Mouse (Mus musculus) lung, postnatal 0 days (tissue): ENCODE measurements around the gene Ttc22. TPM values are rescaled to one million over a fixed set of nuclear protein-coding genes. Genes with fewer than 3 reads are reported as not detected.
A peak's percentile ranks its signal among the peaks of the same experiment; 100 is the strongest.

Experiments used
- ATAC-seq: fragments of 200-750 bp; cut with Nextera tagmentation; 2 replicates; pipeline ENCODE4 v1.8.0; 2017; ENCODE audit warnings: moderate library complexity
- DNase-seq: peaks from one replicate; pipeline ENCODE4 v3.0.0-alpha.2; 2016; ENCODE audit warnings: low spot score
- H3K27ac ChIP-seq: fragments of 300-500 bp; sonication (generic); 2 replicates; pipeline ENCODE4 v1.5.1; 2014; ENCODE audit warnings: antibody characterized with exemption, mild to moderate bottlenecking, low read length, mixed read lengths
- H3K27me3 ChIP-seq: fragments of 300-500 bp; sonication (generic); replicated peaks from 2 replicates; pipeline ENCODE4 v1.6.1; 2014; ENCODE audit warnings: low read length, mixed read lengths; ENCODE audit not compliant: insufficient read depth
- H3K36me3 ChIP-seq: fragments of 300-500 bp; sonication (generic); 2 replicates; pipeline ENCODE4 v1.6.1; 2014; ENCODE audit warnings: low read length, mixed read lengths; ENCODE audit not compliant: insufficient read depth
- H3K4me1 ChIP-seq: fragments of 300-500 bp; sonication (generic); 2 replicates; pipeline ENCODE4 v1.6.1; 2014; ENCODE audit warnings: antibody characterized with exemption, low read depth, low read length, mixed read lengths; ENCODE audit not compliant: insufficient read depth
- H3K4me2 ChIP-seq: fragments of 300-500 bp; sonication (generic); replicated peaks from 2 replicates; pipeline ENCODE4 v1.6.1; 2014; ENCODE audit warnings: low read depth, mild to moderate bottlenecking, low read length, moderate library complexity, mixed read lengths
- H3K4me3 ChIP-seq: fragments of 300-500 bp; sonication (generic); 2 replicates; pipeline ENCODE4 v1.5.1; 2014; ENCODE audit warnings: low read depth, low read length
- H3K9ac ChIP-seq: fragments of 300-500 bp; sonication (generic); replicated peaks from 2 replicates; pipeline ENCODE4 v1.6.1; 2014; ENCODE audit warnings: low read depth, mild to moderate bottlenecking
- H3K9me3 ChIP-seq: fragments of 300-500 bp; sonication (generic); 2 replicates; pipeline ENCODE4 v1.6.1; 2016; ENCODE audit warnings: low read length, mixed read lengths
- CTCF ChIP-seq: IDR thresholded peaks from 2 replicates; pipeline ENCODE4 v1.5.1; 2016; ENCODE audit warnings: antibody characterized with exemption, mild to moderate bottlenecking
- EP300 ChIP-seq: IDR thresholded peaks from 2 replicates; pipeline ENCODE4 v1.6.1; 2016; ENCODE audit warnings: antibody characterized with exemption, mild to moderate bottlenecking, control low read depth
- WGBS: fragments of 180-500 bp; shearing (Covaris S2); extraction: QIAGEN DNeasy Blood & Tissue Kit; methylation state at CpG from one replicate; pipeline ENCODE4 v1.1.7; 2014; 5-methylcytosine and 5-hydroxymethylcytosine counted together
- polyA plus RNA-seq: library from polyadenylated mRNA; unstranded; fragments of >200 nt; fragmentation: Nextera tagmentation; extraction: Ambion mirVana; gene quantifications from 2 replicates; pipeline ENCODE4 v1.2.1, GENCODE M21; 2015

Gene Ttc22
- polyA plus RNA-seq, 1 experiment from 2014 or later, result 2.2 TPM

- no peak for ATAC-seq
Measured at GRCm38 (mm10) chr4:106630333-106631220, 8.3 kb downstream of the Ttc22 start.

GRCm38 (mm10) chr4:106632313-106632712 is 10.1 kb downstream of the Ttc22 start:
- H3K4me2 ChIP-seq, result no peak overlapping the region
- DNase-seq (peak; percentile 30), ATAC-seq (peak; percentile 34; the same call in 1 of the 2 replicates)
- H3K27me3 ChIP-seq, result no peaks in the 10 kb centered on the region
- no peaks in the 10 kb centered on the region for H3K9me3 ChIP-seq
- H3K36me3 ChIP-seq, result no peaks in the 10 kb centered on the region
- TF ChIP-seq EP300, result no peak
- no peak for TF ChIP-seq CTCF
- 8% methylated on average over 1 of the region's 3 CpGs for WGBS
- no peaks in the 10 kb centered on the region for H3K4me1 ChIP-seq
- H3K4me3 ChIP-seq, result no peak overlapping the region
- H3K27ac ChIP-seq, result no peak overlapping the region
- no peak overlapping the region for H3K9ac ChIP-seq

More at GRCm38 (mm10) chr4:106630333-106631220, 8.3 kb downstream of the Ttc22 start:
- Histone ChIP-seq H3K36me3 (no peaks in the 10 kb centered on the region), H3K9me3 (no peaks in the 10 kb centered on the region), H3K27ac (no peak overlapping the region), H3K9ac (no peak overlapping the region), H3K4me1 (no peaks in the 10 kb centered on the region), H3K27me3 (no peaks in the 10 kb centered on the region), H3K4me2 (no peak overlapping the region), H3K4me3 (no peak overlapping the region)
- TF ChIP-seq EP300 (no peak), CTCF (peak; percentile 88)
- WGBS, result 19% methylated on average over 14 of the region's 14 CpGs
- peak; percentile 46 for DNase-seq

GRCm38 (mm10) chr4:106633281-106634085 is 11.3 kb downstream of the Ttc22 start:
- no peaks in the 10 kb centered on the region for H3K36me3 ChIP-seq
- no peaks in the 10 kb centered on the region for H3K27me3 ChIP-seq
- no peaks in the 10 kb centered on the region for H3K4me1 ChIP-seq
- DNase-seq (no peak), ATAC-seq (no peak)
- 34% methylated on average over 8 of the region's 8 CpGs for WGBS
- TF ChIP-seq CTCF (no peak), EP300 (no peak)
- H3K4me3 ChIP-seq, result no peak overlapping the region
- H3K27ac ChIP-seq, result no peak overlapping the region
- H3K4me2 ChIP-seq, result no peak overlapping the region
- H3K9ac ChIP-seq, result no peak overlapping the region
- H3K9me3 ChIP-seq, result no peaks in the 10 kb centered on the region

- ATAC-seq (no peak), DNase-seq (no peak)
- Histone ChIP-seq H3K27me3 (no peaks in the 10 kb centered on the region), H3K4me1 (no peaks in the 10 kb centered on the region), H3K9me3 (no peaks in the 10 kb centered on the region), H3K36me3 (no peaks in the 10 kb centered on the region), H3K4me3 (no peak overlapping the region), H3K9ac (no peak overlapping the region), H3K4me2 (no peak overlapping the region), H3K27ac (no peak overlapping the region)
- TF ChIP-seq EP300 (no peak), CTCF (no peak)
- 45% methylated on average over 8 of the region's 9 CpGs for WGBS
Measured at GRCm38 (mm10) chr4:106634086-106634479, 11.9 kb downstream of the Ttc22 start.

- Histone ChIP-seq H3K9ac (no peak overlapping the region), H3K4me2 (no peak overlapping the region), H3K36me3 (no peaks in the 10 kb centered on the region), H3K27ac (no peak overlapping the region), H3K27me3 (no peaks in the 10 kb centered on the region), H3K4me1 (peaks cover 7% of the 10 kb centered on the region; the same call in 1 of the 2 replicates), H3K4me3 (no peak overlapping the region), H3K9me3 (no peaks in the 10 kb centered on the region)
- WGBS, result 14% methylated on average over 6 of the region's 8 CpGs
- DNase-seq, result no peak
- TF ChIP-seq EP300 (no peak), CTCF (no peak)
- no peak for ATAC-seq
Measured at GRCm38 (mm10) chr4:106643483-106644217, 21.4 kb downstream of the Ttc22 start.

- peaks cover 7% of the 10 kb centered on the region; the same call in 1 of the 2 replicates for H3K4me1 ChIP-seq
- WGBS, result 38% methylated on average over 6 of the region's 6 CpGs
- no peaks in the 10 kb centered on the region for H3K27me3 ChIP-seq
- no peak overlapping the region for H3K27ac ChIP-seq
- H3K4me2 ChIP-seq, result no peak overlapping the region
- H3K4me3 ChIP-seq, result no peak overlapping the region
- no peaks in the 10 kb centered on the region for H3K36me3 ChIP-seq
- ATAC-seq, result no peak
- TF ChIP-seq CTCF (no peak), EP300 (no peak)
- DNase-seq, result no peak
- no peak overlapping the region for H3K9ac ChIP-seq
- no peaks in the 10 kb centered on the region for H3K9me3 ChIP-seq
Measured at GRCm38 (mm10) chr4:106644218-106644610, 22.0 kb downstream of the Ttc22 start.
